Mouse (Mus musculus) kidney, postnatal 0 days (tissue): ENCODE results near the gene Pomgnt1. TPM values are rescaled to one million over a fixed set of nuclear protein-coding genes. Genes with fewer than 3 reads are reported as not detected.
A peak's percentile ranks its signal among the peaks of the same experiment; 100 is the strongest.

Source experiments
- ATAC-seq: fragments of 200-750 bp; cut with Nextera tagmentation; replicated peaks from 2 replicates; pipeline ENCODE4 v1.8.0; 2017; ENCODE audit warnings: low read depth, moderate number of reproducible peaks, moderate TSS enrichment, moderate library complexity; ENCODE audit not compliant: low FRiP score
- DNase-seq: peaks from one replicate; pipeline ENCODE4 v3.0.0-alpha.2; 2016; ENCODE audit warnings: low spot score
- H3K27ac ChIP-seq: fragments of 300-500 bp; sonication (generic); 2 replicates; pipeline ENCODE4 v1.5.1; 2014; ENCODE audit warnings: mild to moderate bottlenecking
- H3K27me3 ChIP-seq: fragments of 300-500 bp; sonication (generic); 2 replicates; pipeline ENCODE4 v1.6.1; 2014; ENCODE audit warnings: low read length, mixed read lengths; ENCODE audit not compliant: insufficient read depth
- H3K36me3 ChIP-seq: fragments of 300-500 bp; sonication (generic); 2 replicates; pipeline ENCODE4 v1.6.1; 2014; ENCODE audit warnings: low read length, mixed read lengths; ENCODE audit not compliant: insufficient read depth
- H3K4me1 ChIP-seq: fragments of 300-500 bp; sonication (generic); replicated peaks from 2 replicates; pipeline ENCODE4 v1.6.1; 2014; ENCODE audit warnings: antibody characterized with exemption, low read length, mixed read lengths; ENCODE audit not compliant: insufficient read depth
- H3K4me2 ChIP-seq: fragments of 300-500 bp; sonication (generic); 2 replicates; pipeline ENCODE4 v1.6.1; 2014; ENCODE audit warnings: mild to moderate bottlenecking, low read length, moderate library complexity, mixed read lengths
- H3K4me3 ChIP-seq: fragments of 300-500 bp; sonication (generic); replicated peaks from 2 replicates; pipeline ENCODE4 v1.5.1; 2014; ENCODE audit warnings: low read depth, low read length
- H3K9ac ChIP-seq: fragments of 300-500 bp; sonication (generic); 2 replicates; pipeline ENCODE4 v1.6.1; 2014; ENCODE audit warnings: low read depth, low read length
- H3K9me3 ChIP-seq: fragments of 300-500 bp; sonication (generic); replicated peaks from 2 replicates; pipeline ENCODE4 v1.6.1; 2016; ENCODE audit warnings: low read length, inconsistent platforms, mixed read lengths
- CTCF ChIP-seq: IDR thresholded peaks from 2 replicates; pipeline ENCODE4 v1.5.1; 2016; ENCODE audit warnings: antibody characterized with exemption, low read depth, mild to moderate bottlenecking, moderate library complexity
- WGBS: fragments of 180-500 bp; shearing (Covaris S2); extraction: QIAGEN DNeasy Blood & Tissue Kit; methylation state at CpG from one replicate; pipeline ENCODE4 v1.1.7; 2014; 5-methylcytosine and 5-hydroxymethylcytosine counted together
- polyA plus RNA-seq: library from polyadenylated mRNA; unstranded; fragments of >200 nt; fragmentation: Nextera tagmentation; extraction: Ambion mirVana; gene quantifications from 2 replicates; pipeline ENCODE4 v1.2.1, GENCODE M21; 2015

Gene Pomgnt1
- polyA plus RNA-seq, 1 experiment from 2014 or later: 52.2 TPM

DNA sequence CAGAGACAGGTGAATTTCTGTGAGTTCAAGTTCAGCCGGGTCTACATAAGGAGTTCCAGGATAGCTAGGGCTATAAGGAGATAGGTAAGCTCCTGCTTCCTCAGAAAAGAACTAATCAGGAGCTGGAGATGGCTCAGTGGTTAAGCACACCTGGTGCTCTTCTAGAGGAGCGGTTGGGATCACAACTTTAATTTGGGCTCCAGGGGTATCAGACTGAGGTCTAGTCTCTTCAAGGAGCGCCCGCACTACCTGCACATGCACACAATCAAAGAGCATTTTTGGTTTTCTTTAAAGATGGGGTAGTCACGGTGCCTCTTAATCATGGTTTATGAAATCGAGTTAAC, 26.1 kb downstream of the Pomgnt1 start:
- peaks cover 11% of the 10 kb centered on the region for H3K4me1 ChIP-seq
- H3K36me3 ChIP-seq: peaks cover 21% of the 10 kb centered on the region
- no peaks in the 10 kb centered on the region for H3K9me3 ChIP-seq
- H3K4me2 ChIP-seq: peak overlapping the region; percentile 79
- no peak for DNase-seq
- peak overlapping the region; percentile 91 for H3K27ac ChIP-seq
- 25% methylated on average over 6 of the region's 6 CpGs for WGBS
- ATAC-seq: no peak
- no peak for TF ChIP-seq CTCF
- peak overlapping the region; percentile 79 for H3K4me3 ChIP-seq
- peak overlapping the region; percentile 95 for H3K9ac ChIP-seq
- no peaks in the 10 kb centered on the region for H3K27me3 ChIP-seq

DNA sequence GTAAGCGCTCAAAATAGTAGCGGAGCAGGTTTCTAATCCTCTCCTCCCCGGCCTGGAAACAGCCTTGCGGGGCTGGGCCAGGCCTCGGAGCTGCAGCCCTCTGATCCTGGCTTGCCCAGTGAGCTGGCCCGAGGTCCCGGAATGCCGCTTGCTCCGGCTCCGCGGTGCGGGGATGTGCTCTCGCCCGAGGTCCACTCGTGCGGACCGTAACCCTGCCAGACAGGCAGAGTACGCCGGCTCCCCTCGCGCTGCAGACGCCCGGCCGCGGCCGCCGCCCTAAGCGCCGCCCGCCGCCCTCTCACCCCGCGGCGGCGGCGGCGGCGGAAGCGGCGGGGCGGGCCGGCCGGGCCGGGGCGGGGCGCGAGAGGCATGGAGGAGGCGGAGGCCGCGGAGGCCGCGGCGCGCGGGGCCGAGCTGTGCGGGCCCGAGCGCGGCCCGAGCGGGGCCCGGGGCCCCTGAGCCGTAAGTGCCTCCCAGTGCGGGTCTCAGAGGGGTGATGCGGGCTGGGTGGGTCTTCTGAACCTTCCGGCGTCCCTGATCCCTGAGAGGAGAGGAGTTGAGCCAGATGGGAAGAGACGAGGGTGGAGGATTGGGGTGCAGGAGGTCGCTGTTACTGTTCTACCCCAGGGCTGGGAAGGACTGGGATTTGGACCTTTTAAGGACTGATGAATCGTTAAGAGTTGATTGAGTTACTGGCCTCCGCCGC, 26.7 kb downstream of the Pomgnt1 start:
- H3K27me3 ChIP-seq: no peaks in the 10 kb centered on the region
- no peaks in the 10 kb centered on the region for H3K9me3 ChIP-seq
- peak; percentile 82 for DNase-seq
- under 1% methylated on average over 51 of the region's 73 CpGs for WGBS
- peak overlapping the region; percentile 79 for H3K4me3 ChIP-seq
- peak overlapping the region; percentile 91 for H3K27ac ChIP-seq
- peak overlapping the region; percentile 95 for H3K9ac ChIP-seq
- no peak for TF ChIP-seq CTCF
- peak; percentile 95 for ATAC-seq
- H3K4me2 ChIP-seq: peak overlapping the region; percentile 79
- peaks cover 11% of the 10 kb centered on the region for H3K4me1 ChIP-seq
- H3K36me3 ChIP-seq: peaks cover 26% of the 10 kb centered on the region

DNA sequence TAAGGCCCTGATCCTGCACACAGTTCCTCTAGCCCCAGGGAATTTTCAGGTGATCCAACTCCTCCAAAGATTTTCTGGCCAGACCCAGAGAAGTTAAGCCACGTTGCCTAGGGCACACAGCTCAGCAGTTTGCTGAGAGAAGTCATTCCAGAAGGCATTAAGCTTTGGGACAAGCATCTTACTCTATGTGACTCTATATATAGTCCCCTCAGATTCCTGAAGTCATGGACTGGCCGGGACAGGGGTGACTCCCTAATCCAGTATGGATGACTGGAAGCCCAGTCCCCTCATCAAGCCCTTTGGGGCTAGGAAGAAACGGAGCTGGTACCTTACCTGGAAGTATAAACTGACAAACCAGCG, 27.2 kb downstream of the Pomgnt1 start:
- Histone ChIP-seq H3K4me3 (peak overlapping the region; percentile 79), H3K4me1 (peaks cover 11% of the 10 kb centered on the region), H3K36me3 (peaks cover 31% of the 10 kb centered on the region), H3K27ac (peak overlapping the region; percentile 91), H3K4me2 (peak overlapping the region; percentile 79), H3K9me3 (no peaks in the 10 kb centered on the region), H3K9ac (peak overlapping the region; percentile 95), H3K27me3 (no peaks in the 10 kb centered on the region)
- no peak for TF ChIP-seq CTCF
- no peak; the same call in 1 of the 2 replicates for ATAC-seq
- peak; percentile 36 for DNase-seq
- WGBS: 15% methylated on average over 4 of the region's 4 CpGs

DNA sequence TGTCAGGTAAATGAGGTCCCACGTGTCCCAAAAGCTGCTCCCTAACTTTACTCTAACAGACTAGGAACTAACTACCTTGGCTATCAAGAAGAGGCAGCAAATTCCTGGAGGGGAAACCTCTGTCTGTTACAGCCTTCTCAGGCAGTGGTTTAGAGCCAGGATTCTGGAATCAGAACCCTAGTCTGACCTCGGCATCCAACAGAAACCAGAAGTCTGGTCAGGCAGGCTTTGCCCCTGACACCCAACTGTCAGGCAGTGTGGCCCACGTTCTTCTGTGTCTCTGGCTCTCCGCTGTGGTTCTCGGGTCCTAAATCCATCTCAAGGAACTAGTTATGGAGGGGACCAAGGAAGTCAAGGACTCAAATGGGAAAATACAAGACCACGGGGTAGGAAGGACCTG, 27.6 kb downstream of the Pomgnt1 start, which contains the start of gene Lurap1:
TSS of gene Lurap1 (minus strand) at position 101 of the 400 bp plus-strand sequence.
- Histone ChIP-seq H3K4me1 (peaks cover 11% of the 10 kb centered on the region), H3K36me3 (peaks cover 35% of the 10 kb centered on the region), H3K4me3 (peak within 1 kb of the TSS; percentile 79), H3K9me3 (no peaks in the 10 kb centered on the region), H3K4me2 (peak within 1 kb of the TSS; percentile 79), H3K27ac (peak within 1 kb of the TSS; percentile 91), H3K27me3 (no peaks in the 10 kb centered on the region), H3K9ac (peak within 1 kb of the TSS; percentile 95)
- WGBS: 68% methylated on average over 6 of the region's 6 CpGs
- DNase-seq (no peak), ATAC-seq (no peak)
- TF ChIP-seq CTCF: no peak

DNA sequence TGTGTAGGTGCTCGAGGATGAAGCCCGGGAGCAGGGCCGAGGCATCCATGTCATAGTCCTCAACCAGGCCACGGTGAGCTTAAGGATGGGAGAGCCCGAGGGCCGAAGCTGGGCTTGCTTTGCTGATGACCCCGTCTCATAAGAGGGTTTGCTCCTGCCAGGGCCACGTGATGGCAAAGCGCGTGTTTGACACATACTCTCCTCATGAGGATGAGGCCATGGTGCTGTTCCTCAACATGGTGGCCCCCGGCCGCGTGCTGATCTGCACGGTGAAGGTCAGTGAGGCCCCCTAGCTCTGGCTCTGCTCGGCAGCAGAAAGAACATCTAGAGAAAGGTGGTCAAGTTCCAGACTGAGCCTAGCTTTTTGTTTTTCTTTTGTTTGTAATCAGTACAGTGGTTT, 29.1 kb downstream of the Pomgnt1 start:
- H3K9ac ChIP-seq: no peak overlapping the region

DNA sequence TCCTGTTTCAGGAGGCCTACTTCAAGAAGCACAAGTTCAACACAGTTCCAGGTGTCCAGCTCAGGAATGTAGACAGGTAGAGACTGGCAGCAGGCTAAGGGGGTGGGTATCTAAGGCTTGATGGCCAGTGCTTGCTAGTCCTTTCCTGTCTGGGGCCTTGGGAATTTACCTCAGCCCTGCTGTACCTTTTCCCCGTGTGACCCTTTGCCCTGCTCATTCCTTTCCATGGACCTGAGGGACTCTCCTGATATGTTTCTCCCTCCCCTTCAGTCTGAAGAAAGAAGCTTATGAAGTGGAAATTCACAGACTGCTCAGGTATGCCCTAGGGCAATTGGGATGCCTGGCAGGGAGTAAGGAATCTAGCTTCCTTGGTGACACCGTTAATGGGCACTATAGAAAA, 34.2 kb downstream of the Pomgnt1 start:
- Histone ChIP-seq H3K27me3 (no peaks in the 10 kb centered on the region), H3K4me3 (no peak overlapping the region), H3K9me3 (no peaks in the 10 kb centered on the region), H3K4me2 (no peak overlapping the region), H3K27ac (peak overlapping the region; percentile 66; the same call in 1 of the 2 replicates), H3K9ac (no peak overlapping the region), H3K4me1 (no peaks in the 10 kb centered on the region), H3K36me3 (peaks cover 64% of the 10 kb centered on the region)
- ATAC-seq: peak; percentile 44
- DNase-seq: no peak
- WGBS: 71% methylated on average over 2 of the region's 2 CpGs
- TF ChIP-seq CTCF: no peak

More for the DNA sequence above, 29.1 kb downstream of the Pomgnt1 start:
- Histone ChIP-seq H3K27me3 (no peaks in the 10 kb centered on the region), H3K27ac (no peak overlapping the region), H3K4me1 (peaks cover 11% of the 10 kb centered on the region), H3K4me3 (no peak overlapping the region), H3K36me3 (peaks cover 47% of the 10 kb centered on the region), H3K4me2 (no peak overlapping the region), H3K9me3 (no peaks in the 10 kb centered on the region)
- ATAC-seq: no peak
- no peak for TF ChIP-seq CTCF
- no peak for DNase-seq
- 95% methylated on average over 15 of the region's 15 CpGs for WGBS
